Mouse (Mus musculus) frontal cortex, postnatal 25 days (tissue): Measurements from ENCODE around the gene Bptf.
"Not testable (repeated sequence)": the region's sequence is repeated elsewhere in the genome, so short reads cannot be mapped to it uniquely, and the experiment has no call there.

Experiments used
- DNase-seq, 2 experiments: peaks; one replicate each; pipeline ENCODE4 v3.0.0; 2022; ENCODE audit warnings: low spot score in 2 of 2

Bptf gene

GRCm38 (mm10) chr11:107054870-107055269 is 77.1 kb downstream of the Bptf start:
- DNase-seq: no peak

GRCm38 (mm10) chr11:107046766-107047620 is 84.9 kb downstream of the Bptf start:
- no peak for DNase-seq

GRCm38 (mm10) chr11:107045546-107045945 is 86.4 kb downstream of the Bptf start:
- DNase-seq: no peak

GRCm38 (mm10) chr11:107044321-107044720 is 87.6 kb downstream of the Bptf start:
- DNase-seq: peak in 1 of 2 experiments; percentile 53

- no peak for DNase-seq
Observed at GRCm38 (mm10) chr11:107043361-107043760, 88.6 kb downstream of the Bptf start.

- no peak for DNase-seq
Observed at GRCm38 (mm10) chr11:107041396-107041795, 90.5 kb downstream of the Bptf start.

GRCm38 (mm10) chr11:107039417-107039816 is 92.5 kb downstream of the Bptf start:
- no peak for DNase-seq

- DNase-seq: no peak
Observed at GRCm38 (mm10) chr11:107034085-107034810, 97.7 kb downstream of the Bptf start.

- DNase-seq: no peak
Observed at GRCm38 (mm10) chr11:107031635-107032034, 100.3 kb downstream of the Bptf start.

- no peak for DNase-seq
Observed at GRCm38 (mm10) chr11:107029536-107029935, 102.4 kb downstream of the Bptf start.

- no peak for DNase-seq
Observed at GRCm38 (mm10) chr11:107028754-107029153, 103.2 kb downstream of the Bptf start.

GRCm38 (mm10) chr11:107028275-107028618 is 103.7 kb downstream of the Bptf start:
- no peak for DNase-seq

- peak; percentile 61 to 69 for DNase-seq
Observed at GRCm38 (mm10) chr11:107027431-107028274, 104.3 kb downstream of the Bptf start.

GRCm38 (mm10) chr11:107026554-107027430 is 105.1 kb downstream of the Bptf start:
- no peak for DNase-seq

- no peak for DNase-seq
Observed at GRCm38 (mm10) chr11:107025411-107026321, 106.3 kb downstream of the Bptf start, which contains the start of gene 1810010H24Rik. TSS of gene 1810010H24Rik (plus strand) at chr11:107025681.

GRCm38 (mm10) chr11:107024406-107024805 is 107.5 kb downstream of the Bptf start:
- DNase-seq: no peak

- no peak for DNase-seq
Observed at GRCm38 (mm10) chr11:107022050-107022683, 109.8 kb downstream of the Bptf start.

- DNase-seq: not testable (repeated sequence)
Observed at GRCm38 (mm10) chr11:107019722-107020121, 112.2 kb downstream of the Bptf start.

- no peak for DNase-seq
Observed at GRCm38 (mm10) chr11:107019318-107019717, 112.6 kb downstream of the Bptf start.
